Mouse (Mus musculus): ENCODE results near the gene Mpg.

Mpg gene

GRCm38 (mm10) chr11:32231125-32231524 is 4.8 kb downstream of the Mpg start:
- no peak for DNase-seq (ENCODE audit: low spot score)

- peak; percentile 52 for DNase-seq (ENCODE audit: low spot score)
These were observed 6.5 kb downstream of the Mpg start for GRCm38 (mm10) chr11:32232848-32233247.

GRCm38 (mm10) chr11:32233895-32234294 is 7.6 kb downstream of the Mpg start:
- DNase-seq (ENCODE audit: low spot score), result no peak

GRCm38 (mm10) chr11:32234816-32235485 is 8.6 kb downstream of the Mpg start:
- no peak for DNase-seq (ENCODE audit: low spot score)

- DNase-seq (ENCODE audit: low spot score), result peak; percentile 78
These were observed 9.3 kb downstream of the Mpg start for GRCm38 (mm10) chr11:32235646-32236045.

GRCm38 (mm10) chr11:32236132-32236531 is 9.8 kb downstream of the Mpg start:
- DNase-seq (ENCODE audit: low spot score), result no peak

GRCm38 (mm10) chr11:32236712-32237410 is 10.6 kb downstream of the Mpg start:
- no peak for DNase-seq (ENCODE audit: low spot score)

- no peak for DNase-seq (ENCODE audit: low spot score)
These were observed 11.1 kb downstream of the Mpg start for GRCm38 (mm10) chr11:32237411-32237795.

- no peak for DNase-seq (ENCODE audit: low spot score)
These were observed 12.0 kb downstream of the Mpg start for GRCm38 (mm10) chr11:32238093-32238860.

GRCm38 (mm10) chr11:32241391-32241790 is 15.1 kb downstream of the Mpg start:
- no peak for DNase-seq (ENCODE audit: low spot score)

GRCm38 (mm10) chr11:32242209-32242608 is 15.9 kb downstream of the Mpg start:
- no peak for DNase-seq (ENCODE audit: low spot score)

GRCm38 (mm10) chr11:32243205-32243955 is 17.1 kb downstream of the Mpg start:
- no peak for DNase-seq (ENCODE audit: low spot score)

GRCm38 (mm10) chr11:32244064-32244463 is 17.8 kb downstream of the Mpg start:
- no peak for DNase-seq (ENCODE audit: low spot score)

GRCm38 (mm10) chr11:32244617-32245016 is 18.3 kb downstream of the Mpg start:
- DNase-seq (ENCODE audit: low spot score), result no peak

GRCm38 (mm10) chr11:32245614-32246013 is 19.3 kb downstream of the Mpg start:
- no peak for DNase-seq (ENCODE audit: low spot score)

- no peak for DNase-seq (ENCODE audit: low spot score)
These were observed 20.8 kb downstream of the Mpg start for GRCm38 (mm10) chr11:32247068-32247467.

GRCm38 (mm10) chr11:32248350-32248749 is 22.0 kb downstream of the Mpg start:
- no peak for DNase-seq (ENCODE audit: low spot score)

GRCm38 (mm10) chr11:32250880-32251763 is 24.8 kb downstream of the Mpg start:
- DNase-seq (ENCODE audit: low spot score), result no peak

- no peak for DNase-seq (ENCODE audit: low spot score)
These were observed 26.8 kb downstream of the Mpg start for GRCm38 (mm10) chr11:32253121-32253520.

- DNase-seq (ENCODE audit: low spot score), result no peak
These were observed 29.8 kb downstream of the Mpg start for GRCm38 (mm10) chr11:32256146-32256545.

GRCm38 (mm10) chr11:32256566-32256965 is 30.3 kb downstream of the Mpg start:
- no peak for DNase-seq (ENCODE audit: low spot score)

Measured in testis, postnatal 14 days (tissue).